Mouse (Mus musculus): ENCODE results near the gene Wdfy3. TPM values are rescaled to one million over a fixed set of nuclear protein-coding genes. Genes with fewer than 3 reads are reported as not detected.

Gene Wdfy3
- total RNA-seq, 2 experiments from 2014 or later, result 119 to 123 TPM

DNA sequence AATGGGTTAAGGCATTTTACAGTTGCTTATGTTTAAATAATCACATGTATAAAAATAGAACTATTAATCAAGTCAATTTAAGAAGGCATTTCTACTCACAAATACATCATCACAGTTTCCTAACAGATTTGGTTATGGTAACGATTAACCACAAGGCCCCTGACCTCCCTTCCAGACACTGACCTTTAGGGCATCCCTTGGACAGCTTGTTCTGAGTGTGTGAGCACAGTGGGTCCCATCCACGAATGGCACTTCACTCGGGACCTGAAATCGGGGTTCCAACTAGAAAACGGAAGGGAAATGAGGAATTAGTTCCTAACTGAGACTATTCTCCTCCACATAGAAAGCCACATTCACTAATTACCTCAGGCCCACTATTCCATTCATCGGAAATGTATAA, 60.1 kb downstream of the Wdfy3 start:
- Histone ChIP-seq H3K27ac (no peak overlapping the region), H3K4me3 (no peak overlapping the region)
- TF ChIP-seq CTCF (conservative IDR thresholded peaks at IDR 0.05), result no peak
- no peak for DNase-seq (ENCODE audit: low spot score in 2 of 2)

DNA sequence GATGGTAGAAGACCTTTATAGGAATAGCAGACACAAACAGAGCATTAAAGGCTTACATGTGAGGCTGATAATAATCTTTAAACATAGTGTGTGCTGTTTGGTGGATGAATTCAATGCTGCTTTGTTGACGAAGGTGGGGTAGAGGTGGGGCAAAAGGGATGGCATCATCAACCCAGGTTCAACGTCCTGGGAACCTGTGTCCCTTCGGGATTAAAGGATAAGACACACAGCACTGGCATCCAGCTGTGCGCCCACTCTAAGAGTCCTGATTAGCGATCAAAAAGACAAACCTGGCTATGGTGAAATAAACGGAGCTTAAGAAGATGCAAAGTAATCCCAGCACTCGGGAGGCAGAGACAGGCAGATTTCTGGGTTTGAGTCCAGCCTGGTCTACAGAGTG, 61.0 kb downstream of the Wdfy3 start:
- Histone ChIP-seq H3K27ac (no peak overlapping the region), H3K4me3 (no peak overlapping the region)
- DNase-seq (ENCODE audit: low spot score in 2 of 2), result no peak
- no peak for TF ChIP-seq CTCF (conservative IDR thresholded peaks at IDR 0.05)

DNA sequence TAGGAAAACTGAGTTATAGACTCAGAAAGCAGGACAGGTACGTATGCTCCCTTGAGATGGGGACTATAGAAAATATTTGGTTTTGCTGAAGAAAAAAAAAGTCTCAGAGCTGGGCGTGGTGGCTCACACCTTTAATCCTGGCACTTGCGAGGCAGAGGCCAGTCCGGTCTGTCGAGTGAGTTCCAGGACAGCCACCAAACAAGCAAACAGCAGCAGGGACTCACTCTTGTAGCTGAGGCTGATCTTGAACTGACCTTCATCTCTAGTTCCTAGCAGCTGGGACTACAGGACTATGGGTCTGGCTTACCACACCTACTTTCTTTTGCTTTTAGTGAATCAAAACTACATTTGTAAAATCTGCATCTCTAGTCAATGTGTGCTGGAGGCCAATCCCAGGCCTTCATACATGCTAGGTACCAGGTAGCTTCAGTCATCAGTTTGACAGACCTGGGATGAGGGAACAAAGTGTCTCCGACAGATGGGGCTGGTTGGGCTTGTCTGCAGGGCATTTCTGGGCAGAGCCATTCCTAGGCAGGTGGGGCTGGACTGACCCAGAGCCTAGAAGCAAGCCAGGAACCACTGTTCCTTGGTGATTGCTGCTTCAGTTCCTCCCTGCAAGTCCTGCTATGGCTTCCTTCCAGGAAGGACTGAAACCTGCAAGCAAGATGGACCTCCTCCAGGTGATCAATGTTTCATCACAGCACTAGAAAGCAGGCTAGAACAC, 63.3 kb downstream of the Wdfy3 start:
- no peak overlapping the region for H3K27ac ChIP-seq
- no peak for DNase-seq (ENCODE audit: low spot score in 2 of 2)
- no peak overlapping the region for H3K4me3 ChIP-seq
- TF ChIP-seq CTCF (conservative IDR thresholded peaks at IDR 0.05), result no peak

DNA sequence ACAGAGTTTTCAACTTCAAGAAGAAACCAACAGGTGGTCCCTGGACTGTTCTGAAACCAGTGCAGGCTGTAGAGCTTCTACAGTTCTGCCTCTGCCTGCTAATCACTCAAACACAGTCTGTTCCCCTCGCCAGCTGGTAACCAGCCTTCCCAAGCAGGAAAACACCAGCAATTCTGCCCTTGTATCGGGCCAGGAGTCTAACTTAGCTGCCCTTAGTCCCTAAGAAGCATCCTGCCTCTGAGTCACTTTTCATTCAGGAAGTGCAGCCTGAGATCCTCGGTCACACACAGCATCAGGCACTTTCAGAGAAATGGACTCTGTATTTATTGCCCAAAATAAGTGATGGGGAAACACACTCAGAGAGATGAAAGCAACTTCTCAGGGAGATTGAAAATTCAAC, 66.3 kb downstream of the Wdfy3 start:
- TF ChIP-seq CTCF (conservative IDR thresholded peaks at IDR 0.05), result no peak
- Histone ChIP-seq H3K27ac (no peak overlapping the region), H3K4me3 (no peak overlapping the region)
- no peak for DNase-seq (ENCODE audit: low spot score in 2 of 2)

DNA sequence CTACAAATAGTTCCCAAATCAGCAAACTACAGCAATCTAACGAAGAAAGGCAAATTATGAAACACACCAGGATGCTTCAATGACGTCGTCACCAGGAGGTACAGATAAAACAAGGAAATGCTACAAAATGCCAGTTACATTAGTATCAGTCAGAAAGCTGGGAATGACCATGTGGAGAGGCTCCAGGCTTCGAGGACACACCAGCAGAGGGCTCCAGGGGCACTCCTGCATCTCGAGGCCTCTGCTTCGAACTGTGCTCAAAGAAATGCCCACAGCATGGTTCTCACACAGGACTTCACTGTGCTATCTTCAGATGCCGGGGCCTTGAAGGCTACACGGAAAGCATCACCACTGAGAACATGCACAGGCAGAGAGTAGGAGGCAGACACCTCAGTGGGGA, 68.7 kb downstream of the Wdfy3 start:
- Histone ChIP-seq H3K4me3 (no peak overlapping the region), H3K27ac (no peak overlapping the region)
- peak; percentile 63 for TF ChIP-seq CTCF (conservative IDR thresholded peaks at IDR 0.05)
- DNase-seq (ENCODE audit: low spot score in 2 of 2), result no peak

DNA sequence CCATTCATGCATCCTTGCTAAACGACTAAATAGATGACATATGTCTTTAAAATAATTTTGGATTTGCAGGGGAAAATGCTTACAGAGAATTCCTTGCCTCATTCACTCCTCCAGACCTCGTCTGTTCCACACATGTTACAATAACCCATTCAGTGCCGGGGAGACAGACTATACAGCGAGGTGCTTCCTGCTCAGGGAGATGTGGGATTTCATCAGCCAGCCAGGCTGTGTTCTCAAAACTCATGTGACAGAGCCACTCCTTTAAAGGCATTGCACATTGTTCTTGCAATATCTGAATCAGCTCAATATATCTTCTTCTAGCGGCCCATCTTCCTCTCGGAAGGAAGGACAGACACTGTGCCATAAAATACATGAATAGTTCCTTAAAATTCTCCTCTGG, 70.8 kb downstream of the Wdfy3 start:
- Histone ChIP-seq H3K4me3 (no peak overlapping the region), H3K27ac (no peak overlapping the region)
- TF ChIP-seq CTCF (conservative IDR thresholded peaks at IDR 0.05), result no peak
- DNase-seq (ENCODE audit: low spot score in 2 of 2), result no peak

DNA sequence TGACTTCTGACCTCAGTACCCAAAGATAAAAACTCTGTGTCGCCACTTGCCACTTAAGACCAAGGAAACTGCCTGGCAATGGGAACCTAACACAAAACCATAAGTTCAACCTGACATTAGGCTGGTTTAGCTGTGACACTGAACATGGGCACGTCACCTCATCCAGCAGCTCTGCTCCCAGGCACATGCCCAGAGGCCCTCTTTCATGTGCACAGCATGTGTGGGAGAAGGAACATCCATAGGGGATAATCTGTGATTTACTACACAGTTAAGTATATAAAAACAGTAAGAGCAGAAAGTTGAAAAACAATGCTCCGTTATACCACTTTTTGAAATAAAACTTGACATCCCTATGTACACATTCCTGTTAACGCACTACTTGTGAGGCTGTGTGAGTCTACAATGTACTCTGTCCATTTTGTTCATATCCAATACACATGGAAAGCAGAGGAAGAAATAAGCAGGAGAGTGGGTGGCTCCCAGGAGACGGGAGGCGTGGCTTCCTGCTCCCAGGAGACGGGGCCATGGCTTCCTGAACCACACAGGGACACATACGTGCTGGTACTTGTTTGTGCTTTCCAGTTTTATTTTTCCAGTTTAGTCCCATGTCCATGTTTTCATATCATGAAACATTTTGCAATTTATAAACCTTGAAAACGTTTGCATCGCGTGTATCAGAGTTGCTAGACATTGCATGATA, 73.5 kb downstream of the Wdfy3 start:
- Histone ChIP-seq H3K4me3 (no peak overlapping the region), H3K27ac (no peak overlapping the region)
- TF ChIP-seq CTCF (conservative IDR thresholded peaks at IDR 0.05), result no peak
- no peak for DNase-seq (ENCODE audit: low spot score in 2 of 2)

DNA sequence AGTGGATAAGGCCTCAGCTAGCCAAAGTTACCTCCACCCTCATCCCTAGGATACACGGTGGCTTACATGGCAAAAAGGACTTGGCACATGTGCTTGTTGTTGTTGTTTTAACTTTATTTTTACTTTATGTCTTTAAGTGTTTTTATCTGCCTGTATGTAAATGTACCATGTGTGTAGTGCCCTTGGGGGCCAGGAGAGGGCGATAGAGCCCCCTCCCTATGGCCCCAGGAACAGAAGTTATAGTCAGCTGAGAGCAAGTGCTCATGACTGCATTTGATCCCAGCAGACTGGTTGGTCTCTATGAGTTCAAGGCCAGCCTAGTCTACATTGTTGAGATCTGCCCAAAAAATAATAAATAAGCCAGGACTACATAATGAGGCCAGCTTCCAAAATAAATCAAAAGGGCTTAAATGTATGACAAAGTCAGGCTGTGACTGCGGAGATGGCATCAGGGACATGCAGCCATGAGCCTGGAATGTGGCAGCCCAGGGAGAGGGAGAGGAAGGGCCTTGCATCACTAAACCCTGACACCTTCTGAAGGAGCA, 74.2 kb downstream of the Wdfy3 start:
- no peak overlapping the region for H3K4me3 ChIP-seq
- TF ChIP-seq CTCF (conservative IDR thresholded peaks at IDR 0.05), result peak; percentile 67
- DNase-seq (ENCODE audit: low spot score in 2 of 2), result no peak

DNA sequence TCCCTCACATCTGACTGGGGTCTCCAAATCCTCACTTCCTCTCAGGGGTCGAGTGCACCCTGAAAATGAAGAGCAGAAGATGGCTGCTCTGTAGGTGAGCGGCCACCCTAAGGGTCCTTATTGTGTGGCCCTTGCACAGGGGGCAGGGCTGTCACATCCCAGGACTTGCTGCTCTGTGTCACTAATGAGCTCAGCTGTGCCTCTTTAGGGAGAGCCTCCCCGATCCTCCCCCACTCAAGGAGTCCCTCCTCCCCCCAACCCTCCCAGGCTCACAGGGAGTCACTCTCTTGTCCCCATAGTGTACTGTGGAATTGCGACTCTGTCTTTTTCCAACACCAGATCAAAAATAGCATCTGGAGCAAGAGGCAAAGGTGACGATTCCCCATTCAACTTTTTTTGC, 75.7 kb downstream of the Wdfy3 start:
- Histone ChIP-seq H3K27ac (no peak overlapping the region), H3K4me3 (no peak overlapping the region)
- no peak for DNase-seq (ENCODE audit: low spot score in 2 of 2)
- TF ChIP-seq CTCF (conservative IDR thresholded peaks at IDR 0.05), result no peak

More for the DNA sequence above, 74.2 kb downstream of the Wdfy3 start:
- no peak overlapping the region for H3K27ac ChIP-seq

DNA sequence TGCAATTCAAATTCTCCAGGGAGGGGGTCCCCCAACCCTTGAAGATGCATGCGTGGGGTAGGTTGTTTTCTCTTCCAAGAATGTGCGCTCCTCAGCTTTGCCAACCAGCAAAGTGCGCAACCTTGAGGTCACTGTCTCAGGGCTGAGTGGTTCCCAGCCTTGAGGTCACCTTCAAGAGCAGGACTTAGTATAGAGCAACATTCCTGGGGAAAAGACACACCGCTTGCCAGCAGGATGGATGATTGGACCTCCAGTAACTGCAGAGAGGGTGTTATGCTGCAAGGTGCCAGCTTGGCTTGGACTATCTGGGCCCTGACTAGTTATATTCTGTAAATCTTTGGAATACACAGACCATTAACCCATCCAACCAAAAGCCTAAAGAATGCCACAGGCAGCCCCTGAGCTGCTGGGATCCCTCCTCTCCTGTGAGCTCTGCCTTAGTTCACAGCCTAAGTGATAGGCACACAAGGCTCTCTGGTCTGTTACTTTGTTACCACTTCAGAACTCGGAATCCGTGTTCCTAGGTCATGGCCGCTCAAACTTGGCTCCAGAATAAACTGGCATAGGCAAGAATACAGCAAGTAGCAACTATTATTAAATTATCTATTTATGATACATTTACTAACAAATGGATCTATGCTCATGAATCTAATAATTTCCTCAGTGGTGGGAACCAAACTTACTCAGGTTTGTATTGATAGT, 76.6 kb downstream of the Wdfy3 start:
- Histone ChIP-seq H3K4me3 (no peak overlapping the region), H3K27ac (0 out of 2 replicates have a peak overlapping the region, but pooled peaks have one; percentile 46)
- no peak for TF ChIP-seq CTCF (conservative IDR thresholded peaks at IDR 0.05)
- no peak for DNase-seq (ENCODE audit: low spot score in 2 of 2)

DNA sequence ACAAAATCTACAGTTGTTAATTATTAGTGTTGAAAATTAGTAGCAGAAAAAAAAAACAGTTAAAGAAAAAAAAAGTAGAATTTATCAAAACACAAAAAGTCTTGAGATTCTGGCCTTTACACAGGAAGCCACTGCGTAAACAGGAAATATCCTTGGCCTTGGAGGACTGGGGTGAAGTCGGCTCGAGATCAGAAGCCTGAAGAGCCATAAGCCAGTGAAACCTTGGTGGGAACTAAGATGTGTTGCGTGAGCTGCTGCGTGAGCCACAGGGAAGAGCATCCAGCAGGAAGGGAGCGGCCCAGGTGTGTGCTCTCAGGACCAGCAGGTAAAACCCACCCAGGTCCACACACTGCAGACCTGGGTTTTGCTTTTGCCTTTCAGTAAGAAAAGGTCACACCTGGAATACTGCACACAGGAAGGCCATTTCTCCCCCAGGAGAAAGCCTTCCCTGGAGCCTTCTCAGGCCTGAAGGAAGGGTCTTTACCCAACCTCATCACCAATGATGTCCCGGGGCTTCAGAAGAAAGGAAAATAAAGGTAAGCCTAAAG, 79.3 kb downstream of the Wdfy3 start:
- no peak for DNase-seq (ENCODE audit: low spot score in 2 of 2)
- H3K27ac ChIP-seq, result no peak overlapping the region
- no peak for TF ChIP-seq CTCF (conservative IDR thresholded peaks at IDR 0.05)
- H3K4me3 ChIP-seq, result no peak overlapping the region

DNA sequence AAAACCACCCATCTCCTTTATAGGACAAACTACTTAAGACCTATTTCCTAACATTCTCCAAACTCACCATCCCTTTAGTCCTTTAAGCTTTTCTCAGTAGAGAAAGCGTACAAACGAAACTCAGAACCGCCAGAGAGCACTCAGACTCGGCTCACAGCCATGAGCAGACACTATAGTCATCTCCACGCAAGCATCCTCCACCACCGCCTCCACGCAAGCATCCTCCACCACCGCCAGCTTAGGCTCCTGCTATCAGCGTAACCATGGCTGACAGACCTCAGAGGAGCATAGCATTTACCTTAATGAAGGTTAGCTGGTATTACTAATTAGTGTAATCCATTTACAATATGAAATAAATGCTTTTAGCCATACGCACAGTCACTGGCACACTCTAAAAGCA, 81.2 kb downstream of the Wdfy3 start:
- no peak for TF ChIP-seq CTCF (conservative IDR thresholded peaks at IDR 0.05)
- Histone ChIP-seq H3K27ac (no peak overlapping the region; the same call in 1 of the 2 replicates), H3K4me3 (no peak overlapping the region)
- no peak for DNase-seq (ENCODE audit: low spot score in 2 of 2)

DNA sequence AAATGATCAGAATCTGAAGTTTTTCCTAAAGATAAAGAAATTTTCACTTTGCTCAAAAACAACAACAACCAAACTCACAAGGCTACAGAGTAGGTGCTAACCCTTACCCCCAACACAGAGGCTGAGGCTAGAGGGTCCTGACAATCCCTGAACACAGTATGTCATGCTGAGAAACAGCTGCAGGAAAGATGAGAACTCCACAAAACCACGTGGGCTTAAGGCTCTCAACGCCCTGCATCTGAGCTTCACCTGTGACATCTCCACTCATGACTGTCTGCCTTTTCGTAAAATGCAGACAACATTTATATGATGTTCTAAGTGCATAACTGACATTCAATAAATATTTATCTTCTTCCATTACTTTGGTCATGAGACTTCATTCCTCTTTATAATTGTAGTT, 83.0 kb downstream of the Wdfy3 start:
- Histone ChIP-seq H3K4me3 (no peak overlapping the region), H3K27ac (no peak overlapping the region)
- DNase-seq (ENCODE audit: low spot score in 2 of 2), result no peak
- no peak for TF ChIP-seq CTCF (conservative IDR thresholded peaks at IDR 0.05)
